Mouse (Mus musculus) left cerebral cortex, adult 11 months (tissue): ENCODE results near the gene Cep131.

Source experiments
- DNase-seq: peaks from one replicate; pipeline ENCODE4 v3.0.0; 2022; ENCODE audit warnings: low spot score

The Cep131 gene

GRCm38 (mm10) chr11:120021367-120021766 is 65.3 kb downstream of the Cep131 start:
- DNase-seq, result no peak

- DNase-seq, result no peak
Measured at GRCm38 (mm10) chr11:120019542-120020440, 66.8 kb downstream of the Cep131 start.

GRCm38 (mm10) chr11:120017011-120017410 is 69.6 kb downstream of the Cep131 start:
- no peak for DNase-seq

- DNase-seq, result no peak
Measured at GRCm38 (mm10) chr11:120014758-120015157, 71.9 kb downstream of the Cep131 start.
